Mouse (Mus musculus): ENCODE data around the gene Zfp111. TPM values are rescaled to one million over a fixed set of nuclear protein-coding genes. Genes with fewer than 3 reads are reported as not detected.
A peak's percentile ranks its signal among the peaks of the same experiment; 100 is the strongest.

The Zfp111 gene
- 0.90 TPM for polyA plus RNA-seq (2012; fragmentation: generic; extraction: Trizol)

DNA sequence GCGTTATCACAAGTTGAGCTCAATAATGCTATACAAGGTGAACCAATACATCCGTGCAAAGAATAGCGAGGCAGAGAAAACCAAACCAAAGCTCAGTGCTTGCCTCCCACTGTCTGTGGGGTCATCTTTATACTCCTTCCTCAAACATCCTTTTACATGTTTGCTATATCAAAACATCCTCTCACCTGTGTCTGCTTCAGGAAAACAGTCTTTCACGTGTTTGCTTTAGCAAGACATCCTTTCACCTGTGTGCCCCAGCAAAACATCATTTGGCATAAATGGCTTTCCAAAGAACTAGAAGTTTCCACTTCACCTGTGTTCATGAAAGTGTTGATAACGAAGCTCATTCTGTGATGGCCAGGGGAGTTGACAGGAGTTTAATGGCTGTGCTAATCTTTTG, at the start of gene Zfp111:
TSS of gene Zfp111 (minus strand) at position 101 of the 400 bp plus-strand sequence.
- no peak within 1 kb of the TSS for H3ac ChIP-seq (ENCODE audit: control insufficient read depth, insufficient read length)
- no peaks in the 10 kb centered on the region for H3K27me3 ChIP-seq (ENCODE audit: control insufficient read depth, insufficient read depth, insufficient read length)
- no peaks in the 10 kb centered on the region for H3K36me3 ChIP-seq (ENCODE audit: control insufficient read depth, insufficient read depth)
- H3K4me3 ChIP-seq: no peak within 1 kb of the TSS
- no peaks in the 10 kb centered on the region for H3K79me2 ChIP-seq (ENCODE audit: control insufficient read depth, insufficient read depth)
- no peak for TF ChIP-seq TCF3 (IDR thresholded peaks at IDR 0.05; ENCODE audit: insufficient read length, low read depth)
- H3K4me2 ChIP-seq (ENCODE audit: low read depth): no peak within 1 kb of the TSS

GRCm38 (mm10) chr7:24260000-24260312, 48.7 kb upstream of the Zfp111 start:
- H3K79me2 ChIP-seq (ENCODE audit: control insufficient read depth, insufficient read depth): no peaks in the 10 kb centered on the region
- no peak overlapping the region for H3K4me3 ChIP-seq
- H3K4me2 ChIP-seq (ENCODE audit: low read depth): no peak overlapping the region
- TF ChIP-seq MYOD1 (IDR thresholded peaks at IDR 0.05; ENCODE audit: control insufficient read depth in 1 of 3, insufficient read length in 2 of 3, low read depth in 2 of 3) (no peak), SRF (IDR thresholded peaks at IDR 0.05; ENCODE audit: control insufficient read depth, insufficient read length, low read depth) (no peak), TCF3 (IDR thresholded peaks at IDR 0.05; ENCODE audit: insufficient read length, low read depth) (no peak)
- no peaks in the 10 kb centered on the region for H3K36me3 ChIP-seq (ENCODE audit: control insufficient read depth, insufficient read depth)
- H3ac ChIP-seq (ENCODE audit: control insufficient read depth, insufficient read length): no peak overlapping the region
- no peaks in the 10 kb centered on the region for H3K27me3 ChIP-seq (ENCODE audit: control insufficient read depth, insufficient read depth, insufficient read length)

DNA sequence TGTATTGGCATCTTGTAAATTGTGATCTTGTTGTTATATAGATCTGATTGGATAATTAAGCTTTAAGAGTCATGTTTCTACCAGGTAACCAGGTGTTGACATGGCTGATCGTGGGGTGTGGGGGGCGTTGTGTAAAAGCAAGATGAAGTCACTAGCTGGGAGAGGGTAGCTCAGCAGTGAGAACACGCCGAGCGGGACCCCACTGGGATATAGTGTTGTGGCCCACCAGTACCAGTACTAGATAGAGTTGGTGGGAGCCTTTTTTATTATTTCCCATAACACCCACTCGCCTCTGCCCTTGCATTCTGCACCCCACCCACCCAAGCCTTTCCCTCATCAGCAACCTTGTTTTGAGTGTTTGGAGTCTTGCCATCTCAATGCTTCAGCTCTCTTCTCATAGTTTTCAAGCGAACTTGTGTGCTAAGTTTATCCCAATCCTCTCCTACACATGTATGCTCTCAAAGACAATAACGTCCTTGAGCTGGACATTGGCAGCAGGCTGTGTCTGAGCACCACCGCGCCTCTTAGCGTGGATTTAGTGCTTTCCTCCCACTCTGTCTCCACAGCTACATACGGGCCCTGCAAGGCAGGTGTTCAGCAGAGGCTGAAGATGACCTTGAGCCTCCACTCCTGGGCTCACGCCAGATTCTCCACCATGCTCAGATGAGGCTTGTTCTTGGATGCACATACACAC, 48.2 kb upstream of the Zfp111 start:
- no peaks in the 10 kb centered on the region for H3K36me3 ChIP-seq (ENCODE audit: control insufficient read depth, insufficient read depth)
- no peaks in the 10 kb centered on the region for H3K27me3 ChIP-seq (ENCODE audit: control insufficient read depth, insufficient read depth, insufficient read length)
- no peak overlapping the region for H3ac ChIP-seq (ENCODE audit: control insufficient read depth, insufficient read length)
- H3K4me3 ChIP-seq: no peak overlapping the region
- H3K4me2 ChIP-seq (ENCODE audit: low read depth): no peak overlapping the region
- no peaks in the 10 kb centered on the region for H3K79me2 ChIP-seq (ENCODE audit: control insufficient read depth, insufficient read depth)
- TF ChIP-seq REST (IDR thresholded peaks at IDR 0.05; ENCODE audit: insufficient read depth, insufficient read length): no peak
- TF ChIP-seq TCF12 (IDR thresholded peaks at IDR 0.05; ENCODE audit: insufficient read depth, poor library complexity, severe bottlenecking): no peak
- no peak for TF ChIP-seq E2F4 (IDR thresholded peaks at IDR 0.05; ENCODE audit: insufficient read depth)
- no peak for TF ChIP-seq POLR2A (IDR thresholded peaks at IDR 0.05; ENCODE audit: insufficient read length, low read depth)
- TF ChIP-seq MAX (IDR thresholded peaks at IDR 0.05; ENCODE audit: low read depth): no peak
- no peak for TF ChIP-seq POLR2AphosphoS2 (IDR thresholded peaks at IDR 0.05; ENCODE audit: insufficient read length, low read depth)
- no peak for TF ChIP-seq SRF (IDR thresholded peaks at IDR 0.05; ENCODE audit: control insufficient read depth, insufficient read length, low read depth)
- no peak for TF ChIP-seq USF1 (IDR thresholded peaks at IDR 0.05; ENCODE audit: low read depth)
- no peak for TF ChIP-seq MYOD1 (IDR thresholded peaks at IDR 0.05; ENCODE audit: control insufficient read depth in 1 of 3, insufficient read length in 2 of 3, low read depth in 2 of 3)
- TF ChIP-seq TCF3 (IDR thresholded peaks at IDR 0.05; ENCODE audit: insufficient read length, low read depth): no peak

DNA sequence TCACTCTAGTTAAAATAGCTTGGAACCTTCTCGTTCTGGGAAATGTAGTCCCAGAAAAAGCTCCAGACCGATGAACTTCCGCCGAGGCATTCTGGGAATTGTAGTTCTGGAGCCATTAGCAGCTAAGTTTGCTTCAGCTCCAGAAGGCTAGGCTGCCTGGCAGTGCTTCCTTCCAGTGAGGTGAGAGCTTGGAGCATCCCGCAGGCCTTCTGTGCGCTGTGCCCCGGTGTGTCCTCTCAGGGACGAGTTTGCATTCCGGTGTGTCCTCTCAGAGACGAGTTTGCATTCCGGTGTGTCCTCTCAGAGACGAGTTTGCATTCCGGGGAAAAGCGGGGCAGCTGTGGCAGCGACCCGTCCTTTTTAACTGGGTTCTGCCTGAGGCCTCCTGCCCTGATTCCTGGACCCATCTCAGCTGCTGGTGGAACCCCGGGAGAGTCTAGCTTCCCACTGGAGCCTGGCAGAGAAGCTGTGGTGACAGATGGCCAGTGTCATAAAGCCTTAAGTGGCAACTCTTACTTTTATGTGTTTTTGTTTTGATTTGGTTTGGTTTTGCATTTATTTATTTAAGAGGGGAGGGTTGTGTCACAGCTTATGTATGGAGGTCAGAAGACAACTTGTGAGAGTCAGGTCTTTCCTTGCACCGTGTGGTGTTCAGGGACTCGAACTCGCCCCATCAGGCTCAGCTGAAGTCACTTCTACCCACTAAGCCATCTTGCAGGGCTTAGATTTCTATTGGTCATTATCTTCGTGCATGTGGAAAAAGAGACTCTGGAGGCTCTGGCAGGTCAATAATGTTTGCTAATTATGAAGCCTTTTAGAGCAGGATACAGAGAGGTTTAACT, 43.6 kb upstream of the Zfp111 start, which contains the start of gene Zfp108:
TSS of gene Zfp108 (plus strand) at position 162 of the 842 bp plus-strand sequence.
- TF ChIP-seq SRF (IDR thresholded peaks at IDR 0.05; ENCODE audit: control insufficient read depth, insufficient read length, low read depth) (no peak), TCF12 (IDR thresholded peaks at IDR 0.05; ENCODE audit: insufficient read depth, poor library complexity, severe bottlenecking) (no peak), POLR2AphosphoS2 (IDR thresholded peaks at IDR 0.05; ENCODE audit: insufficient read length, low read depth) (peak; percentile 37), TCF3 (IDR thresholded peaks at IDR 0.05; ENCODE audit: insufficient read length, low read depth) (no peak), MAX (IDR thresholded peaks at IDR 0.05; ENCODE audit: low read depth) (no peak), USF1 (IDR thresholded peaks at IDR 0.05; ENCODE audit: low read depth) (no peak), REST (IDR thresholded peaks at IDR 0.05; ENCODE audit: insufficient read depth, insufficient read length) (no peak), MYOD1 (IDR thresholded peaks at IDR 0.05; ENCODE audit: control insufficient read depth in 1 of 3, insufficient read length in 2 of 3, low read depth in 2 of 3) (no peak), E2F4 (IDR thresholded peaks at IDR 0.05; ENCODE audit: insufficient read depth) (no peak), POLR2A (IDR thresholded peaks at IDR 0.05; ENCODE audit: insufficient read length, low read depth) (peak; percentile 47), CEBPB (IDR thresholded peaks at IDR 0.05; ENCODE audit: insufficient read depth, poor library complexity, severe bottlenecking) (no peak), MYOG (IDR thresholded peaks at IDR 0.05; ENCODE audit: control insufficient read depth in 1 of 3, insufficient read depth in 1 of 3, insufficient read length in 2 of 3, low read depth in 2 of 3) (no peak)
- H3K4me2 ChIP-seq (ENCODE audit: low read depth): peak within 1 kb of the TSS; percentile 63
- H3K79me2 ChIP-seq (ENCODE audit: control insufficient read depth, insufficient read depth): no peaks in the 10 kb centered on the region
- no peaks in the 10 kb centered on the region for H3K36me3 ChIP-seq (ENCODE audit: control insufficient read depth, insufficient read depth)
- H3K27me3 ChIP-seq (ENCODE audit: control insufficient read depth, insufficient read depth, insufficient read length): no peaks in the 10 kb centered on the region
- peak within 1 kb of the TSS; percentile 3 for H3ac ChIP-seq (ENCODE audit: control insufficient read depth, insufficient read length)
- H3K4me3 ChIP-seq: peak within 1 kb of the TSS; percentile 19
